Mouse (Mus musculus) right cerebral cortex, postnatal 4 days (tissue): ENCODE results near the gene Pou2f2.
A peak's percentile ranks its signal among the peaks of the same experiment; 100 is the strongest.

Experiments
- DNase-seq: peaks from one replicate; pipeline ENCODE4 v3.0.0-alpha.2; 2022

The Pou2f2 gene

DNA sequence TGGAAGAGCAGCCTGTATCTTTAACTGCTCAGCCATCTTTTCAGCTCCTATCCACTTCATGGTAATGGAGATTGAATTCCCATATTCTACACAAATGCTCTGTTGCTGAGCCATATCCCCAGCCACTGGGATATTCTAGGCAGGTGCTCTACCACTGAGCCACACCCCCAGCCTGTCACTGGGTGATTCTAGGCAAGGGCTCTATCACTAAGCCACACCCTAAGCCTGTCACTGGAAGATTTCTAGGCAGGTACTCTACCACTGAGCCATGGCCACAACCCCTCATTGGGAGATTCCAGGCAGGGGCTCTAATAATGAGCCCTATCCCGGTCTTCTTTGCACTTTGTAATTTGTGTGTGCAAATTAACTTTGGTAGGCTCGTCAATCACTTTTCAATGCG, 15.6 kb upstream of the Pou2f2 start:
- no peak for DNase-seq

DNA sequence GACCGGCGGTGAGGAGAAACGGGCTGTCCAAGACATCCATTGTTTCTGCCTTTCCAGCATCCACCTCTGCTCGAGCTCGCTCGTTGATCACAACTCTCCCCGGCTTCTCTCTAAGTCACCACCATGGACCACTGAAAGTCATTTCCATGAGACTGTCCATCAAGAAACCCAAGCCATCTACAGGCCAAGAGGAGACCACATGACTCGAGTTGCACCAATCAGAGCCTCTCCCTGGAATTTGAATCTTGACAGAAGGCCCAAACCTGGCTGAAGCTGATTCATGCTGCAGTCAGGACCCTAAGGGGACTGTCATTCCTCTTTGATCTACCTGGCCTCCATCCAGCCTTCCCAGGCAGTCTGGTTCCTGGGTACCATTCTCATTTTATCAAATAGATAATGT, 12.6 kb upstream of the Pou2f2 start:
- no peak for DNase-seq

DNA sequence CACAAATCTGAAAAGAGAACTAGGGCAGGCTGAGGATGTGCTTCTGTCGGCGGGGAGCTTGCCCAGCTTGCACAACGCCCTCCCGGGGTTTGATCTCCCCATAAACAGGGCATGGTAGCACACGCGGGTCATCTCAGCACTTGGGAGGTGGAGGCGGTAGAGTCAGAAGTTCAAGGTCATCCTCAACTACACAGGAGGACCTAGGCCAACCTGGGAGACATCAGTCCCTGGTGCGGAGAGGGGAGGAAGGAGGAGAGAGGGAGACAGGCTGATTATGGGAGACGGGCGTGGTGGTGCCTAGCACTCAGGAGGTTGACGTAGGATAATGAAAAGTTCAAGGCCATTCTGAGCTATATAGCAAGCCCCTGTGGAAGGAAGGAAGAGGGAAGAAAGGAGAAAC, 11.3 kb upstream of the Pou2f2 start:
- no peak for DNase-seq

DNA sequence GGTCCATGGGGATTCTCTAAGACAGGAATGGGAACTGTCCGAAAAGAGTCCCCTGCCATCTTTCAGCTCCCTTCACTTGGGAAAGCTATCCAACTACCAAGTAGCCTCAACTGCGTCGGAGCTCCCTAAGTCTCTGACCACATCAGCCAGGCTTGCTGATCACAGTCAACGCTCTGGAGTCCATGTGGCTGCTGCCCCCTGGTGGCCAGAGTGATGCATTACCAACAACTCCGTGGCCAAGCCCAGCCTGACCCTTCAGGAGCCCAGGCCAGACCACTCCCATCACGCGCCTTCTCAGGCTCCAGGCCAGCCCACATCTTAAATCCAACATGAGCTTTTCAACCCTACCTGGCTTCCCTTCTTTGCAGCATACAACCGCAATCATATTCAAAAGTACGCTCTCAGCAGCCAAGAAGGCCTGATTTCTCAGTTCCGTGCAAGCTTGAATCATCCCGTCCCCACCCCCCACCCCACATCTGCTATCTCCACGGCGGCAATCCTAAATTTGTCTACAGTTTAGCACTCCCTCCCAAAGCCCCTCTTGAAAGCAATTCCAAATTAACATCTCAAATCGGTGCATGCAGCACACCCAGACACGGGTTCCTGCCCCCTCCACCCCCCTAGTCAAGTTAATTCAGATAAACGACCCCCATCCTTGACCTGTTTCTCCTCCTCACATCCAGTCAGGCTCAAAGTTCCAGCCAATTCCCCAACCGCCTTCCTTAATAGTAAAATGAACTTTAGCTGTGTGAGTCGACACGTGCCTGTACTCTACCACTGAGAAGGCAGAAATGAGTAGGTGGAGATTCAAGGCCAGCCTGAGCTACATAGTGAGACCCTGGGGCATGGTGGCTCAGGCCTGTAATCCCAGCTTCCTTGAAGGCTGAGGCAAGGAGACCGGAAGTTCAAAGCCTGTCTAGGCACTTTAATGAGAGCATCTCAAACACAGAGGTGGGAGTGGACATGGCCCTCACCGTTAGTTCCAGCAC, 8.4 kb upstream of the Pou2f2 start:
- DNase-seq = peak; percentile 88

DNA sequence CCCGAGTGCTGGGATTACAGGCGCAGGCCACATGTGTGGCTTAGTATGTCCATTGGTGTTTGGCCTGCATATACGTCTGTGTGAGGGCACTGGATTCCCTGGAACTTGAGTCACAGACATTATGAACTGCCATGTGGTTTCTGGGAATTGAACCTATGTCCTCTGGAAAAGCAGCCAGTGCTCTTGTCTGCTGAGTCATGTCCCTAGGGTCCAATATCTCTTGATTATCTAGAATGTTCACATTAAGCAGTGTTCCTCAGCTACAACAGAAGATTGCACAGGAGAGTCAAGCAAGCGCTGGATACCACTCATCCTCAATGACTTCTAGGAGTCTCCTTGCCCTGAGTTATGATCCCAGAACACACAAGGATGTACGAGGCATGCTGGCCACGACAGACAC, 4.6 kb upstream of the Pou2f2 start:
- DNase-seq = no peak

DNA sequence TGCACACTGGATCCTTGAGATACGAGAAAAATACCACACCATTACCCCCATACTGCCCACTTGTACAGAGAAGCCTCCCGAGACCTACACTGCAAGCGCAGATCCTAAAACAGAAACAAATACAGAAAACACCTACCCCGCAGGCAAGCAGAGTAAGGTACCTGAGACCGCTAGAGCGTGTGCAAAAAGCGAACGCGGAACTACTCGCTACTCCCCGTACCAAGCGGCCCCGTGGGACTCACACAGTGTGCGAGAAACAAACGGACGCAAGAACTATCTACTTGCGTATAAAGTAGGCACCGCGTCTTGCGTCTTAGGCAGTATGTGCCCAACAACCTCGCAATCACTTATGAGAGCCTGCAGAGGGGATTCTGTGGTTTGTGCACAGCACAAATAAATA, 2.3 kb upstream of the Pou2f2 start:
- DNase-seq = no peak

DNA sequence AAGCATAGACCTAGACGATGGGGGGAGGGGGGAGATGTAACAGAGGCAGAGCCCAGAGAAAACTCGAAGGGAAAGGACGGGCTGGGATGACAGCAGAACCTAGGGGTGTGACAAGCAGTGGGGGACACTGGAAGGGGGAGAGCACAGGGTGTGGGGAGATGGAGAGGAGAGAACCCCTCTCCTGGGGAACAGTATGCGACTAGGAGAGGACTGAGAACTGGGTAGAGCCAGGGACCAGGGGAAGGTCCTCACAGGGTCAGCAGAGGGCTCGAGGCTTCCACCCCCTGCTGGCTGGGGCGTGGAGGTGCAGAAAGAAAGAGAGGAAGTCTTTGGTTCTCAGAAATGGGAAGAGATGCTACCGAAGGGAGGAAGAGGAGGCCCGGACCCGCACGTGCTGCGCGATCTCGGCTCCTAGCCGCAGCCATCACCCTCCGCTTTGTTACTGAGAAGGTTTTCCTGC, 1.8 kb upstream of the Pou2f2 start:
- no peak for DNase-seq

DNA sequence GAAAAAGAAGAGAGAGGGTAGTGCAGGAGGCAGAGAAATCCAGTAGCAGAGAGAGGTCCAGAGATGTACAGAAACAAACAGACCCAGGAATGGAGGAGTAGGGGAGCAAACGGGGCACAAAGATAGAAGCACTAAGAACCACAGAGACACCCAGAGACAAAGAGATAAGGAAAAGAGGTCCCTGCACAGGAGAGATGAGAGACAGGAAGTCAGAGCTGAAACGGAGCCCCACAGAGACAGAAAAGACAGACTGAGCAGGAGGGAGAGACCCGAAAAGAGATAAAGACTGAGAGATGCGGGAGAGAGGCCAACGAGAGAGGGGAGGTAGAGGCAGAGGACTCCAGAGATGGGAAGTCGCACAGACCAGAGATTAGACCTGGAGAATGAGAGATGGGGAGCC, 986 bp upstream of the Pou2f2 start:
- no peak for DNase-seq

DNA sequence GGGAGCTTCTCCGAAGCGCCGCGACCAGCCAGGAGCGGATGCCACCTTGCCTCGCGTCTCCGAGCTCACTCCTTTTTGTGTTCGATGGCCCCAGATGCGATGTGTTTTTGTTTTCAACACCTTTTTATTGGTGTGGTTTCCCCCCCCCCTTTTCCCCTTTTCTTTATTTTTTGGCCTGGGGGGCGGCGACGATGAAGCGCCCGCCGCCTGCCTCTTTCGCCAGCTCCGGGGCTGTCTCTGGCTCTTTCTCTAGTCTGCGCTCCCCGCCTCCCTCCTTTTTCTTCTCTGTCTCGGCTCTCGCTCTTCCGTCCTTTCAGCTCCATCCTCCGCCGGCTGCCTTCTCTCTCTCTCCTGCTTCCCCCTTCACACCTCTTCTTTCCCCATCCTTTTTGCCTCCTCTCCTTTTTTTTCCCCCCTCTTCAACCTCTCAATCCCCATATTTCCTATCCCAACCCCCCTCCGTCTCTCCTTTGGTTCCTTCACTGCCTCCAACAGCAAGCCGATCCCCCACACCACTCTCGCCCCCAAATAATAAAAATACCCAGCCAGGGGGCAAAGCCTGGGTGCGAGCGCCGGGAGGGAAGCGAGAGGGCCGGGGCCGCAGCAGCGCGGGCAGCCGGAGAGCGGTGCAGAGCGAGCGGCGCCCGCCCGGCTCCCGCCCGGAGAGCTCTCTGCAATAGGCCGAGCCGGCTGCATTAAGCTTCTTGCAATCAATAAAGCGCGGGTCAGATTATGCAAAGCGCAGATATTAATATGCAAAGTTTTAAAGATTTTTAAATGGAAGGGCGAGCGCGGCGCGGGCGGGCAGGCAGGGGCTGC, 530 bp downstream of the Pou2f2 start:
- DNase-seq = peak; percentile 52

DNA sequence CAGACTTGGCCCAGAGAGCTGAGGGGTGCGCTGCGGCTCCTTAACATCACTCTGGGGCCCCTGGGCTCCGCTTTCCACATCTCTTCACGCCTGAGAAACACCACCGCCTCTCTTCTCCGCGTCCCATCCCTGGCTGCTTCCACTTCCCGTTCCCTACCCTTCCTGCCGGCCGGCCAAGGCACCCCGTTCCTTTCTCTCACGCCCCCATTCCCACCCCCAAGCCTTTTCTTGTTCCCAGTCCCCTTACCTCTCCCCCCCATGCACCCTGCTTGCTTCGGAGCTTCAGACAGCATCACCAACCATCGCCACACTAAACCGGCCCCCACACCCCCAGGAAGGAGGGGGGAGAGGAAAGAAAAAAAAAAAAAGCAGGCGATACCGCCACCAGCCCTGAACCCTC, 1.2 kb downstream of the Pou2f2 start:
- no peak for DNase-seq

DNA sequence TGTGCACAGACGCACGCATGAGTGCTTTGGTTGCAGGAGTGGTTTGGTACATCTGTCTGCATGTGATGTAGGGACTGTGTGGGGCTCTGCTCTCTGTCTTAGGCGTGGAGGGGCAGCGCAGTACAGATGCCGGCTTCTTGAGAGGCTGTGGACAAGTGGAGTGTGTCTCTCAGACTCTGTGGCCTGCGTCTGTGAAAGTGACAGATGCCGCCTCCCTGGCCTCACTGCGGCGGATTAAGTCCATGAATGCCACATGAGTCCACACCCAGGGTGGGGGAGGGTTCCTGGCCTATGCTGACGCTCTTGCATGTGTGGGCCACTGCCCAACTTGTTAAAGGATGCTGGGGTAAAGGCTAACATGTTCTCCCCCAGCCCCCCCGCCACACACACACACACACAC, 5.2 kb downstream of the Pou2f2 start:
- DNase-seq = no peak

DNA sequence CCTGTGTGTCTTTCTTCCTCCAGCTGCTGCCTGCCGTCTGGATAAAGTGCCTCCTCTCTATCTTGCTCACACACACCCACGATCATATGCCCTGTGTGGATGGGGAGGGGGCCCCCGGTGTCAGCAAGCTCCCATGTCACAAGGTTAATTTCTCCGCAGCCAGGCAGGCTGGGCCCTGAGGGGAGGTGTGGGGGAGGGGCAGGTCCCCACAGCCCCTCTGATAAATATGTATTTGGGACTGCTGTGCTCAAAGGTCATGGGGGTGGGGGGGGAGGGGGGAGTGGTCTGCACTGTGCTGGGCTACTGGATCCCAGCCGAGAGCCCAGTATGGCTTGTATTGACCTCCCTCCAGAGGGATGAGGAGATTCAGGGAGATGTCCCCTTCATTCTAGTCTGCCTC, 6.9 kb downstream of the Pou2f2 start:
- DNase-seq = no peak

DNA sequence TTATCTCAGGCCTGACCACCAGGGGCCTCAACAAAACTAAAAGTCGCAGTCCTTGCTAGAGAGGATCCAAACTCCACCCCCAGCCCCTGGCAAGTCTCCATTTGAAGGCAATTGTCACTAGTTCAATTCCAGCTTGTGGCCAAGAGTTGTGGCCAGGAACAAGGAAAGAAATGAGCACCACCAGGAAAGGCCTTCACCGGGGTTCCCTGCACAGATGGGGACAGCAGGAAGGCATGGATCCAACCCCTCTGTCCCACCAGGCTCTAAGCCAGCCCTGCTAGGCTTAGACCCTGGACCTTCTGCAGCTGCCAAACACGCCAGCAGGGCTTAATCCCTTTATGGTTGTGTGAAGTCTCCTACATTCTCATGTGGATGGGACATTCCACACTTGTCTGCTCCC, 8.9 kb downstream of the Pou2f2 start:
- DNase-seq = no peak

DNA sequence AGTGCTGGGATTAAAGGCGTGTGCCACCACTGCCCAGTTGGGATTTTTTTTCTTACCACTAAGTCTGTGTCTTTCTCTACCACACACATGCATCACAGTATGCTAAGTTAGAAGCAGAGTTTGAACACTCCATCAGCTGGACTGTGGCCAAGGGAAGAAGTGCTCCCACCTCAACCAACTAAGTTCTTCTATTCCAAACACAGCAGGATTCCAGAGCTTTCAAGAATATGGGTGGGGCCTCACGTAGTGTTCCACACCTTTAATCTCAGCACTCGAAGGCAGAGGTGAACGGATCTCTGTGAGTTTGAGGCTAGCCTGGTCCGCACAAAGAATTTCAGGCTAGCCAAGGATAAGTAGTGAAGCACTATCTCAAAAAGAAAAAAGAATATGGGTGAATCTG, 13.4 kb downstream of the Pou2f2 start:
- no peak for DNase-seq

DNA sequence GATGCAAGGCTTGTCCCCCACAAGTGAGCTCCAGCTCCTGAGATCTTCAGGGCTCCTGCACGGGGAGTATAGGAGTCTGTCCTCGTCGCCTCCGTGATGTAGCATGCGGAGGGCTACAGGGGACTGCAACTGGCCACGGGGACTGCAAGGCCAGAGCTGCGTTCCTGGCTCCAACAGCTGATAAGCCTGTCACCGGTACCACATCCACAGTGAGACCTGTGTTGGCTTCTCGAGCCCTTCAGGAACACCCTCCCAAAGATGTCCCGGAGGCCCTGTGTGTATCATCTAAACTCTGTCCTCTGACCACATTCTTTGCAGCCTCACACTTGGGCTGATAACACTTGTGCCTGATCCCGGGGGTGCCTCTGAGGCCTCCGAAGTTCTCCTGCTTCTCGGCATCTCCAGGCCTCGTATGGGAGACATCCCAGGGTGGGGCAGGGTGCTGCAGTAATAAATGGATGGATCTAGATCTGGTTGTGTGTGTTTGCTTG, 23.3 kb downstream of the Pou2f2 start:
- no peak for DNase-seq

DNA sequence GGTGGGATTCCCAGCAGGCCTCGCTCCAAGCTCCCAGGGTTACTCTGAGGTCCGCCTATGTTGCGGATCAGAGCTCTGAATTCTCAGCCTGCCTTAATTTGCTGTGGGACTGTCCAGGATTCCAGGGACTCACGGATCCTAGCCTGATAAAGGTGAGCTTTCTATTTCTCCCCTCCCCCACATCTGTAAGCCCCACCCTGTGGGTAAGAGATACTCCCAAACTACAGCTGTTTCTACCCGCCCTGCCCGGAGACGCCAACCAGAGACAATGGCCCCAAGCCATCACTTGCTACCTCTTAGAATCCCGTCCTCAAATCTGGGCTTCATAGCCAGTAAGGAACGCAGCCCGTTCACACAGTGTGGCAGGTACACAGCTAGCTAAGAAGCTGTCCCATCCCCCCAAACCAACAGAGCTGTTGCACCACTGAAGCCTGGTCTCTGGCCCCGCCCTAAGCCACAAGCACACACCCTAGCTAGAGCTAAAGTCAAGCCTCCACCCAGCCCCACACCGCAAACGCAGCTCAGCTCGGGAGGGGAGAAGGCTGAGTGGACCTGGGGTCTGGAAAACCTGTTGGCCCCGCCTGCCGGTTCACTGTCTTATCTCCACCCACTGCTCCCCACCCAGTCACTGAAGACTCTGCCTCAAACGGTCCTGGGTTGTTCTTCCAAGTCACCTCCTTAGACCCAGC, 23.9 kb downstream of the Pou2f2 start:
- no peak for DNase-seq

DNA sequence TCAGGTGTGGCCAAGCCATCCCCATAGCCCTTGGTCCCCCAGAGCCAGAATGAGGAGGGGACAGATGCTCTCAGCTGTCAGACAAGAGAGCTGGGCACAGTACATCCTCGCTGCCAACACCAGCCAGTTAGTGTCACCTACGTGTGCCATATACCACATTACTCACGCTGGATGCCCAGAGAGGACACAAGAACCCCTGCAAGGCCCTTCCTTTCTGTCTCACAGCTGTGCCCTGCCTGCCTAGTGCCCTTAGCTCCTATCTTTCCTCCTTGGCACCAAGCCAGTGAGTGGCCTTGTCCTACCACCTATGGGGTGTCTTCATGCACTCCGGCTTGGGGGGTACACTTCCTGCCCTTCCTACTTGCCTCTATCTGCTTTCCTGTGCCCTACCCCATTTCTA, 24.9 kb downstream of the Pou2f2 start:
- no peak for DNase-seq

DNA sequence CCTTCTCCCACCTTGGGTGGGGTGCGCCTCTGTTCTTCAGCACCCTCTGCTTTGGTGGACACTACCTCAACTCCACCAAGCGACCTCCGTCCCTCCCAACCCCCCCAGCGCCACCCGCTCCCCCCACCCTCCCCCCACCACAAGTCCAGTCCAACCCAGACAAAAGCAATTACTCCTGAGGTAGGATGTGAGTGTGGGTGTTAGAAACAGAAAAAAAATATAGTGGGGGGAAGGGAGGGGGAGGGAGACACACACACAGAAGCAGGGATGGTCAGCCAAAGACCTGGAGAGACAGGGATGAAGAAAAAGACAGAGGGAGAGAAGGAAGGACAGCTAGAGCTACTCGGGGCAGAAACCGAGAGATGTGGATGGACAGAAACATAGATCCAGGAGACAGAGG, 25.7 kb downstream of the Pou2f2 start:
- DNase-seq = no peak

DNA sequence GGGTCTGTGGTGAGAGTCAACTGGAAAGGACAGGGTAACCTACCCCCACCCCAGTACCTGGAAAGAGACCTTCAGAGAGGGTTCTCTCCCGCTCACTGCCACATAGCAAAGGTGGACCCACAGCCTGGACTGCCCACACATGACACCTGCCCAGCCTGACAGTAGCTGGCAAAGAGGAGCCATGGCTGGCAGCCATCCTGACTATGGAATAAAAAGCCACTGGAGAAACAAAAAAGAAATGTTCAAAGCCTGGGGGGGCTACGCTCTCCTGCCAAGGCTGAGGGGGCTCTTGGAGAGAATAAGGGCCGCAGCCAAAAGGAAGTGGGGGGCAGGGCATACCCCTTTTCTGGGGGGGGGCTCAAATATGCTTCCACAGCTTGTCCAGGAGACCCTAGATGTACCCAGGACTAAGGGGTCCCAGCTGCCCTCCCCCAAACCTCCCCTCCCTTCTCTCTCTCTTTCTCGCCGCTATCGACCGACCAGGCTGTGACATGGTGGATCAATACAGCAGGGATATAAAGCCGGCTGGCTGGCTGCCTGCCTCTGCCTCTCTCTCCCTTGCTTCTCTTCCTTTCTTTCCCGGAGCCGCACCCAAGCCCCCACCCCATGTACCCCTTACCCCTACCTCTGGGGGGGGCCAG, 27.5 kb downstream of the Pou2f2 start:
- DNase-seq = peak; percentile 48

DNA sequence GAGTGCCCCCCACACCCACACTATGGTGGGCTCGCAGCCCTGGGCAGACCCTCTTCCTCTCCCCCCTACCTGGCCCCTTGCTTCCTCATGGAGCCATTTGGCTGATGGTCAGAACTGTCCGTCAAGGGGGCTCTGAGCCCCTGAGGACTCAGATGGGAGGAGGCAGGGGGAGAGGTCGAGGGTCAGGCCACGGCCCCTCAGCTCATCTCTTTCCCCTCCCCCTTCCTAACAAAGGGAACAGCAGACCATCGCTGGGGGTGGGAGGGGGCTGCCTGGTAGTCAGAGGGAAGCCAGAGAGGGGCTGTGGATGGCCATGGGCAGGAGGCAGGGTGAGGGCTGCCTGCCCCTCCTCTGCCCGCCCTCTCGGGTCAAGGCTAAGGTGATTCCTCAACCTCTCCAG, 28.5 kb downstream of the Pou2f2 start:
- DNase-seq = no peak

DNA sequence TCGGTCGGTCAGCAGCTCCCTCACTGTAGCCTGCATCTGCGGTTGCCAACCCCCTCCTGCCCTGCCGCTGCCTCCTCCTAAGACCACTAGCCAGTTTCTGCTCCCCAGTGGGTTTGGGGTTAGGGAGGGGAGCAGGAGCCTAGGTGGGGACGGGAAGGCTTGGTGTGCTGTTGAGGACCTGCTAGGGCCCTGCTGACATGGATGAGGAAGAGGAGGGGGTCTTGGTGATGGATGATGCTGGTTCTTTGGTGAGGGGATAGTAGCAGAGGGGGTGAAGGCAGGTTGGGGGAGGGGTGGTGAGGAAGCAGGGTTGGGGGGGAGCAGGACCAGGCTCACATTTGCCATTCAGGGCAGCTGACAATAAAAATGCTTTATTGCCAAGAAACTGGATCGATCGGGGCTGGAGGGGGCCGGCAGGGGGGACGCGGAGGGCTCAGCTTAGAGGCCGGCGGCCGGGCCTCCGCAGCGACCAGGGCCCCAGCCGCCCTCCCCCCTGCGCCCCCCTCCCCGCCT, 29.3 kb downstream of the Pou2f2 start:
- no peak for DNase-seq

DNA sequence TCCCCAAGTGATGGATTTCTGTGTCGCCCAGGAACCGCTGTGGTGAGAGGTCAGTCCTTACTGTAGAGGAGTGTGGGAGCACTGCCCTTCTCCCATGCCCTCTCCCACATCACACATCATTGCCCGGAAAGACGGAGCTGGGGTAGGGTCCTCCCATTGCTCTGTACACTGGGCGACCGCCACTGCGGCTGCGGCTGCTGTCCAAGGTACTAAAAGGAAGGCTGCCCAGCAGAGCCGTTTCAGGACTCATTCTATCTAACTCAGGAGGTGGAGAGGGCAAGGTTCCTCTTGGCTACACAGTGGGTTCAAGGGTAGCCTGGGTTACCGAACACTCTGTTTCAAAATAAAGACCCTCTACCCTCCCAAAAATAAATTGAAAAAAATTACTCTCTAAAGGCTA, 33.6 kb downstream of the Pou2f2 start:
- no peak for DNase-seq
